Mouse (Mus musculus): ENCODE results near the gene 5730522E02Rik.

DNA sequence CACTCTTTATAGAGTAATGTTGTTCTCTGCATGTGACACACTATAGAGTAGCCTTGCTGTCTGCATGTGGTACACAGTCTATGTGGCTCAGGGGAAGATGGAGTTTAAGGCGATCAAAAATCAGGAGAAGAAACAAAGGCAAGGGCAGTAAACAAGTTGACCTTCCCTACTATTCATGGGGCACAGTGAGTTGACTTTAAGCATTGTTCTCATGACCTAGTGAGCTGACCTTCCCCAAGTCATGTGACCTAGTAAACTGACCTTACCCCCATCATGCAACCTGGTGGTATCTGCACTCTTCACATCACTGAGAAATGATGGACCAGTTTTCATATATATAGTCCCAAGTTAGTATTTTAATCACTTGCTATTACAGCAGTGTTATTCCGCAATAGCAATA, 40.0 kb downstream of the 5730522E02Rik start:
- TF ChIP-seq CTCF (IDR thresholded peaks at IDR 0.05; ENCODE audit: control insufficient read depth, insufficient read depth, insufficient replicate concordance, low read depth, low read length) (no peak), POLR2A (IDR thresholded peaks at IDR 0.05; ENCODE audit: control insufficient read depth, low read depth, low read length) (no peak)
